Comparison of ENCODE assay signal across 9 mouse cellular contexts in the genomic region with DNA sequence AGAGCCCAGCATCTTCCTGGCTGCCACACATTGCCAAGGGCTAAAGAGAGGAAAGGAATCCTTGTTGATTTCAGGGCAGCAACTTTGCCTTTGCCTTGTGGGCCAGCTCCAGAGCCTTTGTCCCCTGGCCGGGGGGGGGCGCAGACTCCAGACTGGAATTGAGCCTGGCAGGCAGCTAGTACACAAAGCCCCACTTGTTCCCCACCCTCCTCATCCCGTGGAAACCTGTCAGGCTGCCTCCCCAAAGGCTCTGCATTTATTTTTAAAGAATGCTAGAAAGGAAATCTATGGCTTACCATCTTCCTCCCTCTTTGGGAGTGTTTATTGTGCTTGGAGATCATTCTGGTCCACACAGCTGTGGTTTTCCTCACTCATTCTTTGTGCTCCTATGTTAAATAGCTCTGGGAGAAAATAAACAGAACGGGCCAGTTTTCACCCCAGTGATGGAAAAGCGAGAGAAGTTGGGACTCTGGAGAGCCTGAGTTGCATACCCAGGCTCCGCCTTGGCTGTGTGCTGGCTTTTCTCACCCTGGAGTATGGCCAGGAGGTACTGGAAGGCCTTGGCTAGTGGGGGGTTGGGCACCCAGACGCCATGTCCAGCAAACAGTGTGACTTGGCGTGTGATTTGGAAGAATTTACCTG. TPM values are rescaled to one million over a fixed set of nuclear protein-coding genes. Genes with fewer than 3 reads are reported as not detected.
DNase-seq lines count a peak whose midpoint lies in the region; ATAC-seq lines count a peak whose summit lies in the region.
"Had no signal": no experiment of that assay in that cellular context is flagged by ENCODE, and none has a peak within 500 bp of the region (broad histone marks: within the 10 kb centered on the region; RNA-seq: fewer than 3 reads in every experiment).

No protein-coding gene starts in this region.

- no peak overlapping the region for H3K4me2 ChIP-seq in heart, embryonic 13.5 days
- H3K4me2 ChIP-seq in hindbrain, embryonic 11.5 days (replicated peaks; ENCODE audit: low read depth, low read length): no peak overlapping the region
- no peak overlapping the region for H3K4me2 ChIP-seq in kidney, embryonic 14.5 days (replicated peaks; ENCODE audit: low read depth, low read length)

- H3K4me3 ChIP-seq in heart, embryonic 13.5 days: no peak overlapping the region
- H3K4me3 ChIP-seq in hindbrain, embryonic 11.5 days (ENCODE audit: low read depth, low read length): no peak overlapping the region
- no peak overlapping the region for H3K4me3 ChIP-seq in kidney, embryonic 14.5 days (ENCODE audit: low read length)

- peaks cover 23% of the 10 kb centered on the region for H3K4me1 ChIP-seq in heart, embryonic 13.5 days
- H3K4me1 ChIP-seq in hindbrain, embryonic 11.5 days (replicated peaks; ENCODE audit: control insufficient read depth, insufficient read depth, low read length): 0 out of 2 replicates have a peak, but pooled peaks cover 3% of the 10 kb centered on the region
- H3K4me1 ChIP-seq in kidney, embryonic 14.5 days (ENCODE audit: control insufficient read depth, insufficient read depth, low read length): no peaks in the 10 kb centered on the region

- WGBS in heart, embryonic 13.5 days: 28% methylated on average over 8 of the region's 8 CpGs
- whole genome bisulfite sequencing in hindbrain, embryonic 11.5 days: 48% methylated on average over 8 of the region's 8 CpGs
- WGBS in kidney, embryonic 14.5 days: 43% methylated on average over 8 of the region's 8 CpGs

- DNase-seq in heart, adult 8-10 months (ENCODE audit: low spot score): no peak
- DNase-seq in embryo, embryonic 10.5 days (ENCODE audit: low spot score): peak; percentile 51
- peak; percentile 50 for DNase-seq in hindbrain, embryonic 11.5 days (ENCODE audit: low spot score)
- DNase-seq in lung, postnatal 4 days: peak; percentile 24 to 62
- no peak for DNase-seq in kidney, postnatal 36 days
- no peak for DNase-seq in thymus, postnatal 0 days (ENCODE audit: low spot score)

- ATAC-seq in heart, embryonic 13.5 days (ENCODE audit: extremely low read depth, insufficient number of reproducible peaks, low FRiP score, low TSS enrichment): no peak
- ATAC-seq in hindbrain, embryonic 11.5 days (ENCODE audit: low FRiP score): peak; percentile 70; the same call in 1 of the 2 replicates
- ATAC-seq in kidney, embryonic 14.5 days (ENCODE audit: low FRiP score, low TSS enrichment): no peak
- ATAC-seq: Patski had no signal

- H3K27ac ChIP-seq in heart, embryonic 13.5 days (replicated peaks): peak overlapping the region; percentile 65
- H3K27ac ChIP-seq in hindbrain, embryonic 11.5 days (ENCODE audit: low read depth, low read length): peak overlapping the region; percentile 63
- H3K27ac ChIP-seq in kidney, embryonic 14.5 days (ENCODE audit: low read depth, low read length): no peak overlapping the region

- H3K36me3 ChIP-seq in heart, embryonic 13.5 days: no peaks in the 10 kb centered on the region
- no peaks in the 10 kb centered on the region for H3K36me3 ChIP-seq in hindbrain, embryonic 11.5 days (ENCODE audit: control insufficient read depth, insufficient read depth, low read length)
- H3K36me3 ChIP-seq in kidney, embryonic 14.5 days (ENCODE audit: control insufficient read depth, insufficient read depth, low read length): no peaks in the 10 kb centered on the region

- no peaks in the 10 kb centered on the region for H3K9me3 ChIP-seq in heart, embryonic 13.5 days
- no peaks in the 10 kb centered on the region for H3K9me3 ChIP-seq in hindbrain, embryonic 11.5 days (ENCODE audit: control insufficient read depth, low read length)
- H3K9me3 ChIP-seq in kidney, embryonic 14.5 days (ENCODE audit: control insufficient read depth, low read length): no peaks in the 10 kb centered on the region

- no peak overlapping the region for H3K9ac ChIP-seq in heart, embryonic 13.5 days
- H3K9ac ChIP-seq in hindbrain, embryonic 11.5 days (ENCODE audit: low read depth, low read length): no peak overlapping the region
- H3K9ac ChIP-seq in kidney, embryonic 14.5 days (ENCODE audit: low read depth, low read length): no peak overlapping the region

- no peaks in the 10 kb centered on the region for H3K27me3 ChIP-seq in heart, embryonic 13.5 days (replicated peaks)
- no peaks in the 10 kb centered on the region for H3K27me3 ChIP-seq in hindbrain, embryonic 11.5 days (ENCODE audit: control insufficient read depth, insufficient read depth, low read length)
- H3K27me3 ChIP-seq in kidney, embryonic 14.5 days (ENCODE audit: control insufficient read depth, insufficient read depth, low read length): no peaks in the 10 kb centered on the region
- H3K27me3 ChIP-seq: Patski had no signal

RNA-seq across cellular contexts. Expression of a gene that starts 41.2 kb away (rescaled TPM):
- polyA plus RNA-seq in heart, embryonic 13.5 days (2015; fragmentation: Nextera tagmentation; extraction: Ambion mirVana): 2.8 and 4.0 TPM in 2 replicates
- 1 to 10 TPM; 2.0 to 4.9 (median 2.5) TPM for total RNA-seq in heart, adult 8-10 months (2022)
- polyA plus RNA-seq in hindbrain, embryonic 11.5 days (2014; fragmentation: Nextera tagmentation; extraction: Ambion mirVana): 5.3 and 5.5 TPM in 2 replicates
- polyA plus RNA-seq in kidney, embryonic 14.5 days (2014; fragmentation: Nextera tagmentation; extraction: Ambion mirVana): 3.0 and 4.5 TPM in 2 replicates
- 0.49 and 0.51 TPM in 2 replicates for polyA plus RNA-seq in thymus, postnatal 0 days (2015; fragmentation: Nextera tagmentation; extraction: Ambion mirVana)

Comparison
In these comparisons a context has a peak if more than half of its experiments do, and no peak if none do; other contexts are left out.
1. DNase-seq: peak in embryo, embryonic 10.5 days (single experiment), hindbrain, embryonic 11.5 days (single experiment) and lung, postnatal 4 days (2 of 2); none in heart, adult 8-10 months (single experiment), kidney, postnatal 36 days (0 of 2) and thymus, postnatal 0 days (single experiment).